Mouse (Mus musculus): ENCODE measurements around the gene Zfp747. TPM values are rescaled to one million over a fixed set of nuclear protein-coding genes. Genes with fewer than 3 reads are reported as not detected.

The Zfp747 gene
- 6.8 and 7.0 TPM in 2 replicates for polyA plus RNA-seq (2012; rRNA removed)

DNA sequence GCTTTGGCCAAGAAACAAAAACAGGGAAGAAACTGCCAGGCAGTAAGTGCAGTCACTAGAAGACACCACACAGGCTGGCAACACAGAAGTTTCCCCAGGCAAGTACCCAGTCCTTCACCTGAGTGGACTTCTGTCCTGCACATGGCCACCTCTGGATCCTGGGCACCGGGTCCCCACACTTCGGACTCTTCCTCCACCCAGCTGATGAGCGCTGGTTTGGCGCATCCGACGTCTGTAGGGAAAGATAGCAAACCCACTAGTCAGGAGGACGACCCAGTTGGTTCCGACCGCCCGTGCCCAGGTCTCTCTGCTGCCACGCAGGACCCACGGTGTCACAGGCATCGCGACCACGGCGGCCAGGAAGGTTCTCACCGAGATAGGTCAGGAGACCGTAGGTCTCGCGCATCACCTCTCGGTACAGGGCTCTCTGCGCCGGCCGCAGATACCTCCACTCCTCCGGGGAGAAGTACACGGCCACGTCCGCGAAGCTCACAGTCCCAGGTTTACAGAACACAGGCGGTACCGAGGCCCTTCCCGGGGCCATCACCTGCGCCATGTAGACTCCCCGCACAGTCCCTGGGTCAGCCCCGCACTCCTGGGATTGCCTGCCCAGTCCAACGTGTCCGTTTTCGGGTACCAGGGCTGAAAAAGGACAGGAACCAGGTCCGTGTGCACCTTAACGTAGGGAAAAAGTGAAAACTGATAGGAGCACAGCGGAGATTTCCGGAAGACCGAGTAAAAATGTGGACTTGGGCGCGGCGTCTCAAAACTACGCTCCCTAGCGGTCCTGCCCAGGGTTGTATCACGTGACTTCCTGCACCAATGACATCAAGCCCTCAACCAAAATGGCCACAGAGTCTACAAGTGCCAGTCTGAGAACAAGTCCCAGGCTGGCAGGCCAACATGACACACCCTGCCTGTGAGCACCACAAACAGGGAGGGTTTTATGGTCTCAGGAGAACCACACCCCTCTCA lies at the start of gene Zfp747:
Gene Zfp747 (minus strand): TSS at position 780 of the 975 bp plus-strand sequence.

DNA sequence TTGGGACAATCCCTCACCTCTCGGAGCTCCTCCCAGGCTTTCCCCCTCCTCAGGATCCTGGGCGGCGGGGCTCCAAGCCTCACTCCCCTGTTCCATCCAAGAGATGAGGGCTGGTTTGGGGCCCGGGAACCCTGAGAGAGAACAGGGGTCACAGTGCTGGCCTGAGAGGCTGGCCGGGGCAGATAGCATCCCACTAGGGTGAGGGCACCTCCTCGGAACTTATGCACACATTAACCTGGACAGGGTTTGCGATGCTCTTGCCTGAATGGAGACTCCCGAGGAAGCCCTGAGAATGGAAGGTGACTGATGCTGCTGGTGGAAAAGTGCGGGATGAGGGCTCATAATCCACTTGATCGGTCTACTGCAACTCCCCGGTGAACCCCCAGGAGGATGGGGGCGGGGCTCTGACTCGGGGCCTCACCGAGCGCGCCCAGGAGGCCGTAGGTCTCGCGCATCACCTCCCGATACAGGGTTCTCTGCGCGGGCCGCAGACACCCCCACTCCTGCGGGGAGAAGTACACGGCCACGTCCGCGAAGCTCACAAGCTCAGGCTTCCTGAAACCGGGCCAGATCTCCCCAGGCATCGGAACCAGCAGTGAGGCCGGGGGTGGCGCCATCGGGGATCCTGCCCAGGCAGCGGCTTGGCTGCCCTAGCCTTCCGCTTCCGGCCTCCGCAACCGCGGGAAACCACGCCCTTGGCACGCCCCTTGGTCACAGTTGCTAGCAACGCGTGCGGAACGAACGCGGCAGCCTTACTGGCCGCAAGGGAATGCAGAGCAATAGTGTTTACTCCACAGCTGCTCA lies 45.7 kb upstream of the Zfp747 start, which contains the start of gene Zfp688:
Gene Zfp688 (minus strand): TSS at position 681 of the 804 bp plus-strand sequence.

DNA sequence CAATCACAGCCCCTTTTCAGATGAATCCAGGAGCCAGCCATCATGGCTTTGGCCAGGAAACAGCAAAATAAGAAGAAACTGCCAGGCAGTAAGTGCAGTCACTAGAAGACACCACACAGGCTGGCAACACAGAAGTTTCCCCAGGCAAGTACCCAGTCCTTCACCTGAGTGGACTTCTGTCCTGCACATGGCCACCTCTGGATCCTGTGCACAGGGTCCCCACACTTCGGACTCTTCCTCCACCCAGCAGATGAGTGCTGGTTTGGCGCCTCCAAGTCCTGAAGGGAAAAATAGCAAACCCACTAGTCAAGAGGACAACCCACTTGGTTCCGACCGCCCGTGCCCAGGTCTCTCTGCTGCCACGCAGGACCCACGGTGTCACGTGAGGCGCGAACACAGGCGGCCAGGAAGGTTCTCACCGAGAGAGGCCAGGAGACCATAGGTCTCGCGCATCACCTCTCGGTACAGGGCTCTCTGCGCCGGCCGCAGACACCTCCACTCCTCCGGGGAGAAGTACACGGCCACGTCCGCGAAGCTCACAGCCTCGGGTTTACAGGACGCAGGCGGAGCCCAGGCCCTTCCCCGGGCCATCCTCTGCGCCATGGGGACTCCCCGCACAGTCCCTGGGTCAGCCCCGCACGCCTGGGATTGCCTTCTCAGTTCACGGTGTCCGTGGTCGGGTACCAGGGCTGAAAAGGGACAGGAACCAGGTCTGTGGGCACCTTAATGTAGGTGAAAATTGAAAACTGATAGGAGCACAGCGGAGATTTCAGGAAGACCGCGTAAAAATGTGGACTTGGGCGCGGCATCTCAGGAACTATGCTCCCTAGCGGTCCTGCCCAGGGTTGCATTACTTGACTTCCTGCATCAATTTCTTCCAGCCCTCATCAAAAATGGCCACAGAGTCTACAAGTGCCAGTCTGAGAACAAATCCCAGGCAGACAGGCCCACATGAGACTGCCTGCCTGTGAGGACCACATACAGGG lies 30.4 kb upstream of the Zfp747 start, which contains the start of gene Zfp764:
Gene Zfp764 (minus strand): TSS at position 821 of the 986 bp plus-strand sequence.

DNA sequence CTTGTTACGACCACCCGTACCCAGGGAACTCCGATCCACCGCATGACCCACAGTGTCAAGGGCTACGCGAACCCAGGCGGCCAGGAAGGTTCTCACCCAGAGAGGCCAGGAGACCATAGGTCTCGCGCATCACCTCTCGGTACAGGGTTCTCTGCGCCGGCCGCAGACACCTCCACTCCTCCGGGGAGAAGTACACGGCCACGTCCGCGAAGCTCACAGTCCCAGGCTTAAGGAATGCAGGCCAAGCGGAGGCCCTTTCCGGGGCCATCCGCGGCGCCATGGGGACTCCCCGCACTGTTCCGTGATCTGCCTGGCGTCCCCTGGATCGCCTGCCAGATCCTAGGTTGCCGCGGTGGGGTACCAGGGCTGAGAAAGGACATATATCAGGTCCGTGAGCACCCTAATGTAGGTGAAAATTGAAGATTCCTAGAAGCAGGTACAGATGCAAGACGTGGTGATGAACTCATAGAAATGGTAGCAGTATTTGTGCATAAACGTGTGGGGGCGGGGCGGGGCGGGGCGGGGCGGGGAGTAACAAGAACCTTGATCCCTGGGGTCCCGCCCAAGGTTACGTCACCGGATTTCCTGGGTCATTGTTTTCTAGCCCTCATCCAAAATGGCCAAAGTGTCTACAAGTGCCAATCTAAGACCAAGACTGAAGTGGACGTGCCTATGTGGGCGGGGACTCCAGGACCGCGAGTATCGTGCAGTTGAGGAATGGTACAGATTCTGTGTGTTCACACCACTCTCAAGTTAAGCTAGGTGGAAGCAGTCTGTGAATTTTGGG lies 17.5 kb upstream of the Zfp747 start, which contains the start of gene E430018J23Rik:
Gene E430018J23Rik (minus strand): TSS at position 473 of the 787 bp plus-strand sequence.

DNA sequence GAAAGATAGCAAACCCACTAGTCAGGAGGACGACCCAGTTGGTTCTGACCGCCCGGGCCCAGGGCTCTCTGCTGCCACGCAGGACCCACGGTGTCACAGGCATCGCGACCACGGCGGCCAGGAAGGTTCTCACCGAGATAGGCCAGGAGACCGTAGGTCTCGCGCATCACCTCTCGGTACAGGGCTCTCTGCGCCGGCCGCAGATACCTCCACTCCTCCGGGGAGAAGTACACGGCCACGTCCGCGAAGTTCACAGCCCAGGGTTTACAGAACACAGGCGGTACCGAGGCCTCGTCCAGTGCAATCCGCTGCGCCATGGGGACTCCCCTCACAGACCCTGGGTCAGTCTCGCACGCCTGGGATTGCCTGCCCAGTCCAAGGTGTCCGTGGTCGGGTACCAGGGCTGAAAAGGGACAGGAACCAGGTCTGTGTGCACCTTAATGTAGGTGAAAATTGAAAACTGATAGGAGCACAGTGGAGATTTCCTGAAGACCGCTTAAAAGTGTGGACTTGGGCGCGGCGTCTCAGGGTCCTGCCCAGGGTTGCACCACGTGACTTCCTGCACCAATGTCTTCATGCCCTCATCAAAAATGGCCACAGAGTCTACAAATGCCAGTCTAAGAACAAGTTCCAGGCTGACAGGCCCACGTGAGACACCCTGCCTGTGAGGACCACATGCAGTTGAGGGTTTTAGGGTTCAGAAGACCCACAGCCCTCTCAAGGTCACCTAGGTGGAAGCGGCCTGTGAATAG lies 11.0 kb upstream of the Zfp747 start, which contains the start of gene 9130019O22Rik:
Gene 9130019O22Rik (minus strand): TSS at position 526 of the 752 bp plus-strand sequence.

DNA sequence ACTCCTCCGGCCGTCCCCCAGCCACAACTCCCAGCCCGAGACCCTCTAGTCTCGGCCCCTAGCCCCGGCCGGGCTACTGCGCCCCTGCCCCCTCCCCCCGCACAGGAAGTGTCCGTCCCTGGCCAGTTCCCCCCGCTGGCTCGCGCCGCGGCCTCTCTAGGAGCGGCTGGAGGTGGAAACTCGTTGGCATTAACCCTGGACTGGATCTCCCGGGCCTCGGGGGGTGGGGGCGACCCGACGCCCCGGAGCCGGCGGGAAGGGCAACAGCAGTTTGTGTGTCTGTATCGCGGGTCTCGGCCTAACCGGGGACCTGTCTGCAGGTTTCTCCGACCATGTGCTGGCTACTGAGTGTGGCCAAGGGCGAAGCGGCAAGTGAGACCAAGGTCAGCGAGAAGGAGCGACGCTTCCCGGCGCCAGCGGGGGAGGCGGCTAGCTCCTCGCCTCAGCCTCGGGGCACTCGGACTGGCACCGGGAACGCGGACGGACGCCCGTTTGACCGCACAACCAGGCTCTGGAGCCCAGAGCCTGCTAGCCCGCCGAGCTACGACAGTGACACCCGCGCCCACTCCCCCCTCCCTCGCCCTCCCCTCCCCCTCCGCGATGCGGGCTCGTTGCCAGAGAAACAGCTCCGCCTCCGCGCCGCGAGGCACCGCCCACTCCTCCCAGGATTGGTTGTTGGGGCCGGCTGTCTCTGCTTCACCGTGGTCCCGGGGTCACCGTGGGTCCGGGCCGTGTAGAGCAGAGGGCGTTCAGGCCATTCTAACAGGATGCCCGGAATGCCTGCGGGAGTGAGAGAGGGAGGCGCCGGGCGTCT lies 30.1 kb downstream of the Zfp747 start, which contains the start of gene Zfp768:
Gene Zfp768 (minus strand): TSS at position 78 of the 814 bp plus-strand sequence.

Other genes starting within 250 kb of the Zfp747 start
- gene Spn, start 238.2 kb downstream of the Zfp747 start, polyA plus RNA-seq (2012; rRNA removed), result 0.06 and 0.08 TPM in 2 replicates
- gene Cd2bp2, start 180.0 kb downstream of the Zfp747 start, polyA plus RNA-seq (2012; rRNA removed), result 112 and 116 TPM in 2 replicates
- gene Tbc1d10b, start 167.6 kb downstream of the Zfp747 start, polyA plus RNA-seq (2012; rRNA removed), result 57.6 and 57.8 TPM in 2 replicates
- gene Mylpf, start 167.2 kb downstream of the Zfp747 start, polyA plus RNA-seq (2012; rRNA removed), result 1.7 and 214 TPM in 2 replicates
- 26.0 and 27.8 TPM in 2 replicates for gene Zfp553, start 143.0 kb downstream of the Zfp747 start, polyA plus RNA-seq (2012; rRNA removed)
- gene Sept1, start 142.9 kb downstream of the Zfp747 start, polyA plus RNA-seq (2012; rRNA removed), result 14.8 and 15.4 TPM in 2 replicates
- 96.1 and 100 TPM in 2 replicates for gene Zfp771, start 131.8 kb downstream of the Zfp747 start, polyA plus RNA-seq (2012; rRNA removed)
- gene Dctpp1, start 115.3 kb downstream of the Zfp747 start, polyA plus RNA-seq (2012; rRNA removed), result 87.3 and 95.0 TPM in 2 replicates
- gene Sephs2, start 102.0 kb downstream of the Zfp747 start, polyA plus RNA-seq (2012; rRNA removed), result 28.4 and 29.9 TPM in 2 replicates
- 0.47 and 0.57 TPM in 2 replicates for gene Itgal, start 79.8 kb downstream of the Zfp747 start, polyA plus RNA-seq (2012; rRNA removed)
- 26.9 and 27.0 TPM in 2 replicates for gene Zfp768, start 30.5 kb downstream of the Zfp747 start, polyA plus RNA-seq (2012; rRNA removed)
- gene 9130019O22Rik, start 11.1 kb upstream of the Zfp747 start, polyA plus RNA-seq (2012; rRNA removed), result 3.2 and 3.4 TPM in 2 replicates
- gene E430018J23Rik, start 17.6 kb upstream of the Zfp747 start, polyA plus RNA-seq (2012; rRNA removed), result 5.2 and 5.5 TPM in 2 replicates
- 3.9 and 4.6 TPM in 2 replicates for gene Zfp764, start 30.8 kb upstream of the Zfp747 start, polyA plus RNA-seq (2012; rRNA removed)
- 17.7 and 18.9 TPM in 2 replicates for gene Zfp688, start 46.0 kb upstream of the Zfp747 start, polyA plus RNA-seq (2012; rRNA removed)
- 9.2 and 10.9 TPM in 2 replicates for gene Zfp689, start 73.1 kb upstream of the Zfp747 start, polyA plus RNA-seq (2012; rRNA removed)
- 54.7 and 57.7 TPM in 2 replicates for gene Prr14, start 83.6 kb upstream of the Zfp747 start, polyA plus RNA-seq (2012; rRNA removed)
- 18.1 and 24.0 TPM in 2 replicates for gene Fbrs, start 103.1 kb upstream of the Zfp747 start, polyA plus RNA-seq (2012; rRNA removed)
- gene Srcap, start 135.9 kb upstream of the Zfp747 start, polyA plus RNA-seq (2012; rRNA removed), result 15.5 and 19.3 TPM in 2 replicates
- gene Gm42715, start 143.5 kb upstream of the Zfp747 start, polyA plus RNA-seq (2012; rRNA removed), result 13.4 and 14.3 TPM in 2 replicates
- 1.3 and 2.7 TPM in 2 replicates for gene Tmem265, start 185.3 kb upstream of the Zfp747 start, polyA plus RNA-seq (2012; rRNA removed)
- gene Phkg2, start 197.3 kb upstream of the Zfp747 start, polyA plus RNA-seq (2012; rRNA removed), result 111 and 112 TPM in 2 replicates
- gene Ccdc189, start 212.5 kb upstream of the Zfp747 start, polyA plus RNA-seq (2012; rRNA removed), result 13.5 TPM in 2 replicates
- 46.9 and 49.5 TPM in 2 replicates for gene Rnf40, start 212.7 kb upstream of the Zfp747 start, polyA plus RNA-seq (2012; rRNA removed)
- gene Zfp629, start 239.7 kb upstream of the Zfp747 start, polyA plus RNA-seq (2012; rRNA removed), result 28.9 and 29.8 TPM in 2 replicates